Mouse (Mus musculus) hindbrain, embryonic 12.5 days (tissue): Measurements from ENCODE around the gene Vps8. TPM values are rescaled to one million over a fixed set of nuclear protein-coding genes. Genes with fewer than 3 reads are reported as not detected.

Experiments used
- ATAC-seq: fragments of 200-750 bp; cut with Nextera tagmentation; 2 replicates; pipeline ENCODE4 v1.8.0; 2017; ENCODE audit warnings: moderate TSS enrichment; ENCODE audit not compliant: low FRiP score
- H3K27ac ChIP-seq: fragments of 300-500 bp; sonication (generic); 2 replicates; pipeline ENCODE4 v1.5.1; 2016; ENCODE audit warnings: mild to moderate bottlenecking
- H3K27me3 ChIP-seq: fragments of 300-500 bp; sonication (generic); 2 replicates; pipeline ENCODE4 v1.6.1; 2016; ENCODE audit warnings: mild to moderate bottlenecking
- H3K36me3 ChIP-seq: fragments of 300-500 bp; sonication (generic); 2 replicates; pipeline ENCODE4 v1.6.1; 2016; ENCODE audit warnings: mild to moderate bottlenecking
- H3K4me1 ChIP-seq: fragments of 300-500 bp; sonication (generic); 2 replicates; pipeline ENCODE4 v1.6.1; 2016
- H3K4me2 ChIP-seq: fragments of 300-500 bp; sonication (generic); replicated peaks from 2 replicates; pipeline ENCODE4 v1.6.1; 2016; ENCODE audit warnings: mild to moderate bottlenecking
- H3K4me3 ChIP-seq: fragments of 300-500 bp; sonication (generic); 2 replicates; pipeline ENCODE4 v1.5.1; 2016; ENCODE audit warnings: mild to moderate bottlenecking
- H3K9ac ChIP-seq: fragments of 300-500 bp; sonication (generic); 2 replicates; pipeline ENCODE4 v1.6.1; 2016; ENCODE audit warnings: mild to moderate bottlenecking, moderate library complexity
- H3K9me3 ChIP-seq: fragments of 300-500 bp; sonication (generic); replicated peaks from 2 replicates; pipeline ENCODE4 v1.6.1; 2016; ENCODE audit warnings: mild to moderate bottlenecking
- WGBS: fragments of 180-500 bp; shearing (Covaris S2); methylation state at CpG from one replicate; pipeline ENCODE4 v1.1.7; 2016; 5-methylcytosine and 5-hydroxymethylcytosine counted together
- polyA plus RNA-seq: library from polyadenylated mRNA; unstranded; fragments of >200 nt; fragmentation: Nextera tagmentation; extraction: Ambion mirVana; gene quantifications from 2 replicates; pipeline ENCODE4 v1.2.1, GENCODE M21; 2016

Vps8 gene
- polyA plus RNA-seq, 1 experiment from 2014 or later = 28.0 TPM

- WGBS = 45% methylated on average over 5 of the region's 5 CpGs
- Histone ChIP-seq H3K9ac (no peak overlapping the region), H3K27me3 (0 out of 2 replicates have a peak, but pooled peaks cover 3% of the 10 kb centered on the region), H3K4me3 (no peak overlapping the region), H3K27ac (no peak overlapping the region), H3K36me3 (no peaks in the 10 kb centered on the region), H3K4me1 (peaks cover 41% of the 10 kb centered on the region), H3K4me2 (no peak overlapping the region), H3K9me3 (no peaks in the 10 kb centered on the region)
- no peak for ATAC-seq
Observed at GRCm38 (mm10) chr16:21390744-21391143, 32.2 kb upstream of the Vps8 start.

- Histone ChIP-seq H3K9ac (no peak overlapping the region), H3K9me3 (no peaks in the 10 kb centered on the region), H3K36me3 (no peaks in the 10 kb centered on the region), H3K27ac (peak overlapping the region; percentile 30; the same call in 1 of the 2 replicates), H3K4me2 (no peak overlapping the region), H3K4me3 (no peak overlapping the region), H3K4me1 (peaks cover 45% of the 10 kb centered on the region), H3K27me3 (0 out of 2 replicates have a peak, but pooled peaks cover 3% of the 10 kb centered on the region)
- no peak for ATAC-seq
- WGBS = 68% methylated on average over 6 of the region's 6 CpGs
Observed at GRCm38 (mm10) chr16:21392099-21392498, 30.8 kb upstream of the Vps8 start.

GRCm38 (mm10) chr16:21392517-21393112 lies 30.3 kb upstream of the Vps8 start:
- Histone ChIP-seq H3K36me3 (no peaks in the 10 kb centered on the region), H3K27me3 (peaks cover 3% of the 10 kb centered on the region; the same call in 1 of the 2 replicates), H3K27ac (peak overlapping the region; percentile 30; the same call in 1 of the 2 replicates), H3K4me3 (no peak overlapping the region), H3K9ac (no peak overlapping the region), H3K4me1 (peaks cover 50% of the 10 kb centered on the region), H3K9me3 (no peaks in the 10 kb centered on the region), H3K4me2 (no peak overlapping the region)
- WGBS = 41% methylated on average over 9 of the region's 9 CpGs
- ATAC-seq = peak; percentile 81

- H3K9ac ChIP-seq = peak overlapping the region; percentile 14; the same call in 1 of the 2 replicates
- H3K27ac ChIP-seq = peak overlapping the region; percentile 76
Observed at GRCm38 (mm10) chr16:21395546-21395945, 27.4 kb upstream of the Vps8 start.

GRCm38 (mm10) chr16:21397681-21398080 lies 25.2 kb upstream of the Vps8 start:
- H3K4me1 ChIP-seq = peaks cover 43% of the 10 kb centered on the region
- 64% methylated on average over 5 of the region's 5 CpGs for WGBS
- ATAC-seq = no peak
- H3K9ac ChIP-seq = no peak overlapping the region
- no peaks in the 10 kb centered on the region for H3K36me3 ChIP-seq
- H3K27ac ChIP-seq = peak overlapping the region; percentile 81
- no peaks in the 10 kb centered on the region for H3K9me3 ChIP-seq
- H3K27me3 ChIP-seq = peaks cover 3% of the 10 kb centered on the region; the same call in 1 of the 2 replicates
- no peak overlapping the region for H3K4me2 ChIP-seq
- H3K4me3 ChIP-seq = no peak overlapping the region

More at GRCm38 (mm10) chr16:21395546-21395945, 27.4 kb upstream of the Vps8 start:
- Histone ChIP-seq H3K4me2 (no peak overlapping the region), H3K4me3 (no peak overlapping the region), H3K27me3 (peaks cover 3% of the 10 kb centered on the region; the same call in 1 of the 2 replicates), H3K36me3 (no peaks in the 10 kb centered on the region), H3K4me1 (peaks cover 53% of the 10 kb centered on the region), H3K9me3 (no peaks in the 10 kb centered on the region)
- 26% methylated on average over 7 of the region's 7 CpGs for WGBS
- ATAC-seq = 0 out of 2 replicates have a peak, but pooled peaks have one; percentile 21

- H3K9ac ChIP-seq = no peak overlapping the region
- peaks cover 2% of the 10 kb centered on the region; the same call in 1 of the 2 replicates for H3K27me3 ChIP-seq
- H3K9me3 ChIP-seq = no peaks in the 10 kb centered on the region
- H3K36me3 ChIP-seq = no peaks in the 10 kb centered on the region
- no peak overlapping the region for H3K4me3 ChIP-seq
- peak; percentile 62 for ATAC-seq
- 7% methylated on average over 8 of the region's 8 CpGs for WGBS
- peak overlapping the region; percentile 11 for H3K4me2 ChIP-seq
- H3K4me1 ChIP-seq = peaks cover 48% of the 10 kb centered on the region
- peak overlapping the region; percentile 81 for H3K27ac ChIP-seq
Observed at GRCm38 (mm10) chr16:21398345-21399051, 24.4 kb upstream of the Vps8 start.

- no peaks in the 10 kb centered on the region; the same call in 1 of the 2 replicates for H3K27me3 ChIP-seq
- H3K36me3 ChIP-seq = no peaks in the 10 kb centered on the region
- H3K27ac ChIP-seq = no peak overlapping the region
- no peak for ATAC-seq
- peaks cover 46% of the 10 kb centered on the region for H3K4me1 ChIP-seq
- H3K4me2 ChIP-seq = no peak overlapping the region
- H3K9me3 ChIP-seq = no peaks in the 10 kb centered on the region
- H3K9ac ChIP-seq = no peak overlapping the region
- WGBS = 76% methylated on average over 4 of the region's 4 CpGs
- no peak overlapping the region for H3K4me3 ChIP-seq
Observed at GRCm38 (mm10) chr16:21399942-21400341, 23.0 kb upstream of the Vps8 start.

GRCm38 (mm10) chr16:21402068-21402467 lies 20.9 kb upstream of the Vps8 start:
- Histone ChIP-seq H3K4me1 (peaks cover 42% of the 10 kb centered on the region), H3K9ac (no peak overlapping the region), H3K4me3 (no peak overlapping the region), H3K4me2 (no peak overlapping the region), H3K27ac (no peak overlapping the region), H3K9me3 (no peaks in the 10 kb centered on the region), H3K27me3 (no peaks in the 10 kb centered on the region; the same call in 1 of the 2 replicates), H3K36me3 (no peaks in the 10 kb centered on the region)
- WGBS = 77% methylated on average over 17 of the region's 17 CpGs
- no peak for ATAC-seq

- Histone ChIP-seq H3K27me3 (no peaks in the 10 kb centered on the region), H3K9ac (no peak overlapping the region), H3K4me3 (no peak overlapping the region), H3K9me3 (no peaks in the 10 kb centered on the region), H3K4me2 (no peak overlapping the region), H3K36me3 (no peaks in the 10 kb centered on the region), H3K27ac (no peak overlapping the region), H3K4me1 (peaks cover 29% of the 10 kb centered on the region)
- ATAC-seq = no peak
- WGBS = 78% methylated on average over 2 of the region's 2 CpGs
Observed at GRCm38 (mm10) chr16:21403402-21403801, 19.5 kb upstream of the Vps8 start.

GRCm38 (mm10) chr16:21404631-21405030 lies 18.3 kb upstream of the Vps8 start:
- ATAC-seq = no peak
- no peaks in the 10 kb centered on the region for H3K9me3 ChIP-seq
- no peaks in the 10 kb centered on the region for H3K36me3 ChIP-seq
- WGBS = 58% methylated on average over 5 of the region's 5 CpGs
- H3K27ac ChIP-seq = no peak overlapping the region
- H3K9ac ChIP-seq = no peak overlapping the region
- peaks cover 20% of the 10 kb centered on the region for H3K4me1 ChIP-seq
- H3K27me3 ChIP-seq = no peaks in the 10 kb centered on the region
- no peak overlapping the region for H3K4me3 ChIP-seq
- no peak overlapping the region for H3K4me2 ChIP-seq

- no peaks in the 10 kb centered on the region for H3K36me3 ChIP-seq
- H3K27me3 ChIP-seq = no peaks in the 10 kb centered on the region
- 41% methylated on average over 6 of the region's 6 CpGs for WGBS
- 0 out of 2 replicates have a peak overlapping the region, but pooled peaks have one; percentile 8 for H3K9ac ChIP-seq
- no peaks in the 10 kb centered on the region for H3K9me3 ChIP-seq
- peaks cover 20% of the 10 kb centered on the region for H3K4me1 ChIP-seq
- ATAC-seq = peak; percentile 60; the same call in 1 of the 2 replicates
- H3K4me2 ChIP-seq = no peak overlapping the region
- H3K27ac ChIP-seq = peak overlapping the region; percentile 25
- no peak overlapping the region for H3K4me3 ChIP-seq
Observed at GRCm38 (mm10) chr16:21405224-21405969, 17.5 kb upstream of the Vps8 start.

GRCm38 (mm10) chr16:21406136-21406535 lies 16.8 kb upstream of the Vps8 start:
- no peaks in the 10 kb centered on the region for H3K9me3 ChIP-seq
- H3K36me3 ChIP-seq = no peaks in the 10 kb centered on the region
- peak overlapping the region; percentile 25 for H3K27ac ChIP-seq
- peaks cover 20% of the 10 kb centered on the region for H3K4me1 ChIP-seq
- no peak overlapping the region for H3K9ac ChIP-seq
- no peak overlapping the region for H3K4me3 ChIP-seq
- H3K4me2 ChIP-seq = no peak overlapping the region
- 0 out of 2 replicates have a peak, but pooled peaks have one; percentile 24 for ATAC-seq
- WGBS = 60% methylated on average over 6 of the region's 6 CpGs
- H3K27me3 ChIP-seq = no peaks in the 10 kb centered on the region
